14 mouse cellular contexts compared by ENCODE assay signal in the genomic region with DNA sequence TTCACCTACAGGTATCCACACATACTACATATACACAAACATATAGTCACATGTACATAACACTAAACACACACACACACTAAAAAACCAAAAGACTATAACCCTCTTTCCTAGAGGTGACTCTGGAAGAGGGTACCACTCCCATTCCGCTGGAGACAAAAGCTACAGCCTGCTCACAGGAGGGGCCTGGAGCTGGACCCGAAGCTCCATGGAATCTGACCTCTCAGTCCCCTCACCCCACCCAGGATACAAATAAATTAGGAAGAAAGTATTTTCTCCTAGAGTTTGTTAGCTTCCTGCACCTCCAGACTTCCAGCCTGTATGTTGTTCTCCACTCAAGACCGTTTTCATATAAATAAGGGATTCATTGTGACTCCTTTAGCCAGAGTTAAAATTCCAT.
DNase-seq lines count a peak whose midpoint lies in the region; ATAC-seq and TF ChIP-seq lines count a peak whose summit lies in the region.
"Had no signal": no experiment of that assay in that cellular context is flagged by ENCODE, and none has a peak within 500 bp of the region (broad histone marks: within the 10 kb centered on the region; RNA-seq: fewer than 3 reads in every experiment).

No protein-coding gene starts in this region.

- H3K27ac ChIP-seq in embryonic facial prominence, embryonic 13.5 days: 0 out of 2 replicates have a peak overlapping the region, but pooled peaks have one; percentile 49
- H3K27ac ChIP-seq in embryonic facial prominence, embryonic 10.5 days (replicated peaks): no peak overlapping the region
- peak overlapping the region; percentile 39; the same call in 1 of the 2 replicates for H3K27ac ChIP-seq in layer of hippocampus, adult 2 months
- H3K27ac ChIP-seq in kidney, postnatal 0 days: peak overlapping the region; percentile 60; the same call in 1 of the 2 replicates
- H3K27ac ChIP-seq: hindbrain, embryonic 13.5 days had no signal

- no peaks in the 10 kb centered on the region for H3K4me1 ChIP-seq in embryonic facial prominence, embryonic 13.5 days
- peaks cover 22% of the 10 kb centered on the region for H3K4me1 ChIP-seq in embryonic facial prominence, embryonic 10.5 days
- no peaks in the 10 kb centered on the region for H3K4me1 ChIP-seq in kidney, postnatal 0 days (replicated peaks; ENCODE audit: insufficient read depth, low read length)
- H3K4me1 ChIP-seq: hindbrain, embryonic 13.5 days had no signal

- intact Hi-C loops in left cerebral cortex, postnatal 4 days (cut with DNase I): no loop called here

- no peaks in the 10 kb centered on the region for H3K9me3 ChIP-seq in embryonic facial prominence, embryonic 13.5 days
- H3K9me3 ChIP-seq in embryonic facial prominence, embryonic 10.5 days: no peaks in the 10 kb centered on the region
- H3K9me3 ChIP-seq in kidney, postnatal 0 days (replicated peaks; ENCODE audit: low read length): no peaks in the 10 kb centered on the region
- H3K9me3 ChIP-seq: hindbrain, embryonic 13.5 days had no signal

- 51% methylated on average over 3 of the region's 3 CpGs for WGBS in embryonic facial prominence, embryonic 13.5 days
- whole genome bisulfite sequencing in embryonic facial prominence, embryonic 10.5 days: 50% methylated on average over 3 of the region's 3 CpGs
- WGBS in kidney, postnatal 0 days: 37% methylated on average over 3 of the region's 3 CpGs

- H3K9ac ChIP-seq in embryonic facial prominence, embryonic 13.5 days: no peak overlapping the region
- no peak overlapping the region for H3K9ac ChIP-seq in kidney, postnatal 0 days (ENCODE audit: low read depth, low read length)
- H3K9ac ChIP-seq: forebrain, postnatal 0 days; hindbrain, embryonic 13.5 days had no signal

- no peak overlapping the region for H3K4me2 ChIP-seq in embryonic facial prominence, embryonic 13.5 days
- no peak overlapping the region for H3K4me2 ChIP-seq in kidney, postnatal 0 days (ENCODE audit: low read length)
- H3K4me2 ChIP-seq: hindbrain, embryonic 13.5 days had no signal

- H3K27me3 ChIP-seq in embryonic facial prominence, embryonic 13.5 days: no peaks in the 10 kb centered on the region
- H3K27me3 ChIP-seq in embryonic facial prominence, embryonic 10.5 days (replicated peaks; ENCODE audit: low read depth, poor library complexity, severe bottlenecking): no peaks in the 10 kb centered on the region
- H3K27me3 ChIP-seq in kidney, postnatal 0 days (ENCODE audit: insufficient read depth, low read length): no peaks in the 10 kb centered on the region
- H3K27me3 ChIP-seq: hindbrain, embryonic 13.5 days had no signal

- ATAC-seq in embryonic facial prominence, embryonic 13.5 days (ENCODE audit: insufficient number of reproducible peaks, insufficient read depth, low FRiP score, low TSS enrichment, low read depth): no peak
- no peak for ATAC-seq in kidney, postnatal 0 days (replicated peaks; ENCODE audit: low FRiP score, low read depth)
- no peak for ATAC-seq in erythroid progenitor cell, adult 5-6 weeks (replicated peaks; ENCODE audit: low FRiP score, poor library complexity, severe bottlenecking)
- ATAC-seq: forebrain, postnatal 0 days had no signal

- DNase-seq in embryonic facial prominence, embryonic 10.5 days (ENCODE audit: low spot score): no peak
- no peak for DNase-seq in layer of hippocampus, adult 2 months (ENCODE audit: low spot score in 2 of 2)
- DNase-seq in layer of hippocampus, postnatal 10 days (ENCODE audit: low spot score in 2 of 2): no peak
- no peak for DNase-seq in kidney, postnatal 0 days (ENCODE audit: low spot score)
- DNase-seq in lung, postnatal 25 days (ENCODE audit: low spot score): peak; percentile 22
- DNase-seq in left cerebral cortex, postnatal 4 days: no peak
- DNase-seq: cerebellum, adult 11 months; forebrain, postnatal 0 days; midbrain, embryonic 14.5 days; retina, postnatal 1 day; spleen, adult 18-20 months had no signal

- no peaks in the 10 kb centered on the region for H3K36me3 ChIP-seq in embryonic facial prominence, embryonic 13.5 days
- H3K36me3 ChIP-seq in embryonic facial prominence, embryonic 10.5 days (replicated peaks): no peaks in the 10 kb centered on the region
- H3K36me3 ChIP-seq in kidney, postnatal 0 days (ENCODE audit: insufficient read depth, low read length): no peaks in the 10 kb centered on the region
- H3K36me3 ChIP-seq: hindbrain, embryonic 13.5 days had no signal

- H3K4me3 ChIP-seq in embryonic facial prominence, embryonic 13.5 days: no peak overlapping the region
- H3K4me3 ChIP-seq in embryonic facial prominence, embryonic 10.5 days: no peak overlapping the region
- no peak overlapping the region for H3K4me3 ChIP-seq in layer of hippocampus, adult 2 months
- no peak overlapping the region for H3K4me3 ChIP-seq in kidney, postnatal 0 days (replicated peaks; ENCODE audit: low read depth, low read length)
- H3K4me3 ChIP-seq: hindbrain, embryonic 13.5 days had no signal

- TF ChIP-seq CTCF in layer of hippocampus, adult 2 months (conservative IDR thresholded peaks at IDR 0.05): no peak
- TF ChIP-seq CTCF in kidney, postnatal 0 days (IDR thresholded peaks at IDR 0.05; ENCODE audit: low read depth): no peak
